Mouse (Mus musculus) heart, embryonic 15.5 days (tissue): Measurements from ENCODE around the gene Zfp988. TPM values are rescaled to one million over a fixed set of nuclear protein-coding genes. Genes with fewer than 3 reads are reported as not detected.
"Not testable (repeated sequence)": the region's sequence is repeated elsewhere in the genome, so short reads cannot be mapped to it uniquely, and the experiment has no call there.

ENCODE experiments used
- ATAC-seq: fragments of 200-750 bp; cut with Nextera tagmentation; replicated peaks from 2 replicates; pipeline ENCODE4 v1.8.0; 2017; ENCODE audit warnings: low read depth, moderate TSS enrichment; ENCODE audit not compliant: insufficient number of reproducible peaks, insufficient read depth, low FRiP score
- H3K27ac ChIP-seq: fragments of 300-500 bp; sonication (generic); 2 replicates; pipeline ENCODE4 v1.5.1; 2015; ENCODE audit warnings: mild to moderate bottlenecking, inconsistent platforms
- H3K27me3 ChIP-seq: fragments of 300-500 bp; sonication (generic); 2 replicates; pipeline ENCODE4 v1.6.1; 2015; ENCODE audit warnings: inconsistent platforms
- H3K36me3 ChIP-seq: fragments of 300-500 bp; sonication (generic); 2 replicates; pipeline ENCODE4 v1.6.1; 2015; ENCODE audit warnings: mild to moderate bottlenecking, inconsistent platforms
- H3K4me1 ChIP-seq: fragments of 300-500 bp; sonication (generic); replicated peaks from 2 replicates; pipeline ENCODE4 v1.6.1; 2015; ENCODE audit warnings: inconsistent platforms
- H3K4me2 ChIP-seq: fragments of 300-500 bp; sonication (generic); 2 replicates; pipeline ENCODE4 v1.6.1; 2015; ENCODE audit warnings: inconsistent platforms, mild to moderate bottlenecking, moderate library complexity
- H3K4me3 ChIP-seq: fragments of 300-500 bp; sonication (generic); 2 replicates; pipeline ENCODE4 v1.5.1; 2015; ENCODE audit warnings: mild to moderate bottlenecking, inconsistent platforms
- H3K9ac ChIP-seq: fragments of 300-500 bp; sonication (generic); 2 replicates; pipeline ENCODE4 v1.6.1; 2015; ENCODE audit warnings: mild to moderate bottlenecking, inconsistent platforms
- H3K9me3 ChIP-seq: fragments of 300-500 bp; sonication (generic); replicated peaks from 2 replicates; pipeline ENCODE4 v1.6.1; 2016; ENCODE audit warnings: inconsistent platforms
- WGBS: fragments of 180-500 bp; shearing (Covaris S2); methylation state at CpG from one replicate; pipeline ENCODE4 v1.1.7; 2015; ENCODE audit warnings: mixed read lengths; 5-methylcytosine and 5-hydroxymethylcytosine counted together
- polyA plus RNA-seq: library from polyadenylated mRNA; unstranded; fragments of >200 nt; fragmentation: Nextera tagmentation; extraction: Ambion mirVana; gene quantifications from 2 replicates; pipeline ENCODE4 v1.2.1, GENCODE M21; 2015

Zfp988 gene
- polyA plus RNA-seq, 1 experiment from 2014 or later, result not detected

- not testable (repeated sequence) for H3K36me3 ChIP-seq, H3K4me3 ChIP-seq, H3K9ac ChIP-seq, H3K4me2 ChIP-seq, ATAC-seq, H3K27ac ChIP-seq, H3K27me3 ChIP-seq, H3K4me1 ChIP-seq, H3K9me3 ChIP-seq
- WGBS, result no CpG with 5 or more reads among the region's 6 CpGs
Observed at GRCm38 (mm10) chr4:147361003-147361402, 55.5 kb downstream of the Zfp988 start, which contains the start of gene Zfp978. Gene Zfp978 (plus strand): TSS chr4:147361303.

- H3K36me3 ChIP-seq, H3K9ac ChIP-seq, H3K4me3 ChIP-seq, ATAC-seq, H3K4me1 ChIP-seq, H3K27ac ChIP-seq, H3K9me3 ChIP-seq, H3K27me3 ChIP-seq, H3K4me2 ChIP-seq: not testable (repeated sequence)
- no CpG with 5 or more reads among the region's 1 CpGs for WGBS
Observed at GRCm38 (mm10) chr4:147361872-147362271, 56.4 kb downstream of the Zfp988 start.

- H3K27me3 ChIP-seq, H3K4me2 ChIP-seq, H3K9me3 ChIP-seq, H3K4me3 ChIP-seq, H3K4me1 ChIP-seq, H3K36me3 ChIP-seq, H3K9ac ChIP-seq, H3K27ac ChIP-seq: not testable (repeated sequence)
- ATAC-seq, result peak; percentile 53; the same call in 1 of the 2 replicates
- WGBS, result no CpG with 5 or more reads among the region's 2 CpGs
Observed at GRCm38 (mm10) chr4:147369564-147369963, 64.1 kb downstream of the Zfp988 start.

- H3K4me1 ChIP-seq, ATAC-seq, H3K36me3 ChIP-seq, H3K4me2 ChIP-seq, H3K9ac ChIP-seq, H3K27me3 ChIP-seq, H3K4me3 ChIP-seq, H3K9me3 ChIP-seq, H3K27ac ChIP-seq: not testable (repeated sequence)
- 75% methylated on average over 4 of the region's 4 CpGs for WGBS
Observed at GRCm38 (mm10) chr4:147383199-147383598, 77.7 kb downstream of the Zfp988 start.

Other genes starting within 250 kb of the Zfp988 start
- 4.1 and 5.6 TPM in 2 replicates for gene Zfp991, start 173.6 kb upstream of the Zfp988 start, polyA plus RNA-seq
- gene Zfp978, start 55.6 kb downstream of the Zfp988 start, polyA plus RNA-seq, result 0.19 TPM in 1 of 2 replicates, not detected in the other
- gene Zfp982, start 186.7 kb downstream of the Zfp988 start, polyA plus RNA-seq, result 4.8 and 5.5 TPM in 2 replicates
- 0.09 and 0.15 TPM in 2 replicates for gene Gm16503, start 234.5 kb downstream of the Zfp988 start, polyA plus RNA-seq
- gene Zfp985, start 247.6 kb downstream of the Zfp988 start, polyA plus RNA-seq, result 0.10 and 0.15 TPM in 2 replicates